ENCODE assay signal across 8 mouse cellular contexts in the genomic region with DNA sequence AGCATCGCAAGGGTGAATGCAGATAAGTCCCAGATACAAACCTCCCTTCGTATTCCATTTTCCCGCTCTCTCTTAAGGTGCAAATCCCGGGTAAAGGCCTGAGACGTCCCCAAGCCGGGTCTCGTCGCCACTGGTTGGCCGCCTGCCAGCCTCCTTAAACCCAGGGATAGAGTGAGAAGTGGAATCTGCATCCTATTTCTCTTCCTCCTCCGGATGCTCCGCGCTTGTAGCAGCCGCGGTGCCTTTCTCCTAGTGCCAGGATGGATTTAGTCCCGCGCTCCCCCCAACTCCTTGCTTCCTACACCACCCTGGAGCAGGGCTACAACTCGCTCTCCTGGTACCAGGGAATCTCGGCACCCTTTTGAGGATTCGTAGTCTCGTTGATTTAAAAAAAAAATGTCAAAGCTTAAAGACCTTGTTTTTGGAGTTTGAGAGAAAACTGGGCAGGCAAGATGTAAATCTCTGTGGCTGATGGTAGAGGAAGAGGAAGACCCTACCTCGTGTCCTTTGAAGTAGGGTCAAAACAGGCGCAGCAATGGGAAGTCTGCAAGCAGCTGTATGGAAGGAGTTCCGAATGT. TPM values are rescaled to one million over a fixed set of nuclear protein-coding genes. Genes with fewer than 3 reads are reported as not detected.
A peak's percentile ranks its signal among the peaks of the same experiment; 100 is the strongest.
DNase-seq lines count a peak whose midpoint lies in the region; ATAC-seq and TF ChIP-seq lines count a peak whose summit lies in the region.

No protein-coding gene starts in this region.

- TF ChIP-seq EP300 in liver, embryonic 14.5 days (IDR thresholded peaks at IDR 0.05; ENCODE audit: low read depth), result no peak

- no peak for TF ChIP-seq POLR2A in thymus, adult 2 months (IDR thresholded peaks at IDR 0.05; ENCODE audit: control insufficient read depth, extremely low read depth, insufficient read depth, low read length, poor library complexity)

- no peak for TF ChIP-seq CTCF in thymus, adult 2 months (IDR thresholded peaks at IDR 0.05; ENCODE audit: borderline replicate concordance, control insufficient read depth, extremely low read depth, insufficient read depth, low read length, poor library complexity)
- TF ChIP-seq CTCF in liver, embryonic 14.5 days (IDR thresholded peaks at IDR 0.05; ENCODE audit: low read depth), result no peak

- peak overlapping the region; percentile 74 for H3K4me3 ChIP-seq in thymus, adult 2 months (ENCODE audit: control insufficient read depth, insufficient read depth, low read length)
- peak overlapping the region; percentile 61 for H3K4me3 ChIP-seq in intestine, embryonic 14.5 days (ENCODE audit: low read depth, low read length)
- peak overlapping the region; percentile 47 to 59 for H3K4me3 ChIP-seq in liver, embryonic 14.5 days (ENCODE audit: insufficient read depth in 1 of 2, low read depth in 2 of 2, low read length in 2 of 2)
- H3K4me3 ChIP-seq in neural tube, embryonic 13.5 days, result peak overlapping the region; percentile 57

- H3K27me3 ChIP-seq in thymus, adult 2 months (ENCODE audit: control insufficient read depth, insufficient read depth, low read length), result no peaks in the 10 kb centered on the region; the same call in 1 of the 2 replicates
- peaks cover 22% of the 10 kb centered on the region for H3K27me3 ChIP-seq in intestine, embryonic 14.5 days (replicated peaks; ENCODE audit: control insufficient read depth, insufficient read depth, low read length)
- peaks cover 30% of the 10 kb centered on the region for H3K27me3 ChIP-seq in liver, embryonic 14.5 days (ENCODE audit: control insufficient read depth, insufficient read depth, low read length)
- H3K27me3 ChIP-seq in neural tube, embryonic 13.5 days, result peaks cover 38% of the 10 kb centered on the region

- peaks cover 15% of the 10 kb centered on the region for H3K4me1 ChIP-seq in thymus, adult 2 months (replicated peaks; ENCODE audit: control insufficient read depth, insufficient read depth, low read length)
- no peaks in the 10 kb centered on the region; the same call in 1 of the 2 replicates for H3K4me1 ChIP-seq in intestine, embryonic 14.5 days (replicated peaks; ENCODE audit: control insufficient read depth, insufficient read depth, low read length)
- H3K4me1 ChIP-seq in liver, embryonic 14.5 days (replicated peaks; ENCODE audit: control insufficient read depth in 2 of 2, insufficient read depth in 2 of 2, low read length in 1 of 2), result peaks cover 0 to 9% of the 10 kb centered on the region in 2 experiments; a peak in 2 of 4 replicates
- H3K4me1 ChIP-seq in neural tube, embryonic 13.5 days (replicated peaks), result peaks cover 25% of the 10 kb centered on the region

- ATAC-seq in intestine, embryonic 14.5 days (replicated peaks; ENCODE audit: low FRiP score, low TSS enrichment, low read depth), result peak; percentile 36; the same call in 1 of the 2 replicates
- ATAC-seq in liver, embryonic 14.5 days (ENCODE audit: insufficient read depth), result no peak
- peak; percentile 77 for ATAC-seq in neural tube, embryonic 13.5 days (ENCODE audit: low read depth)

- H3K27ac ChIP-seq in thymus, adult 2 months (ENCODE audit: control insufficient read depth, insufficient read depth, low read length), result no peak overlapping the region
- 0 out of 2 replicates have a peak overlapping the region, but pooled peaks have one; percentile 51 for H3K27ac ChIP-seq in intestine, embryonic 14.5 days (ENCODE audit: low read depth)
- no peak overlapping the region for H3K27ac ChIP-seq in liver, embryonic 14.5 days
- peak overlapping the region; percentile 68 for H3K27ac ChIP-seq in neural tube, embryonic 13.5 days (replicated peaks)

- H3K9ac ChIP-seq in intestine, embryonic 14.5 days (ENCODE audit: low read length), result peak overlapping the region; percentile 53
- H3K9ac ChIP-seq in liver, embryonic 14.5 days (replicated peaks), result no peak overlapping the region
- peak overlapping the region; percentile 75 for H3K9ac ChIP-seq in neural tube, embryonic 13.5 days

- intact Hi-C loops in gastrocnemius, postnatal 14 days (cut with DNase I; ENCODE audit: low total_unique reads), result no loop called here

- under 1% methylated on average over 23 of the region's 23 CpGs for WGBS in thymus, adult 2 months
- under 1% methylated on average over 23 of the region's 23 CpGs for WGBS in intestine, embryonic 14.5 days
- 1% methylated on average over 23 of the region's 23 CpGs for WGBS in liver, embryonic 14.5 days (ENCODE audit: insufficient replicate concordance)
- under 1% methylated on average over 23 of the region's 23 CpGs for WGBS in neural tube, embryonic 13.5 days

- H3K9me3 ChIP-seq in intestine, embryonic 14.5 days (ENCODE audit: control insufficient read depth, low read length), result no peaks in the 10 kb centered on the region
- H3K9me3 ChIP-seq in liver, embryonic 14.5 days (ENCODE audit: control insufficient read depth, low read length), result no peaks in the 10 kb centered on the region
- no peaks in the 10 kb centered on the region for H3K9me3 ChIP-seq in neural tube, embryonic 13.5 days

- DNase-seq in thymus, adult 2 months, result no peak
- no peak for DNase-seq in thymus, postnatal 36 days
- peak; percentile 79 to 85 for DNase-seq in cerebellum, postnatal 14 days
- DNase-seq in gastrocnemius, postnatal 14 days, result peak; percentile 44
- DNase-seq in intestine, embryonic 14.5 days (ENCODE audit: low spot score), result peak; percentile 82
- no peak for DNase-seq in liver, embryonic 14.5 days (ENCODE audit: low read depth in 3 of 3, low spot score in 3 of 3)
- DNase-seq in c-Kit-positive CD71-positive TER-119-positive erythroid progenitor cells, embryonic 14.5 days (ENCODE audit: low spot score), result no peak

- H3K4me2 ChIP-seq in intestine, embryonic 14.5 days (ENCODE audit: low read length), result peak overlapping the region; percentile 79
- peak overlapping the region; percentile 63 for H3K4me2 ChIP-seq in liver, embryonic 14.5 days (ENCODE audit: low read depth)
- H3K4me2 ChIP-seq in neural tube, embryonic 13.5 days, result peak overlapping the region; percentile 75

- H3K36me3 ChIP-seq in thymus, adult 2 months (ENCODE audit: control insufficient read depth, insufficient read depth, low read length), result no peaks in the 10 kb centered on the region
- no peaks in the 10 kb centered on the region for H3K36me3 ChIP-seq in intestine, embryonic 14.5 days (ENCODE audit: control insufficient read depth, insufficient read depth, low read length)
- H3K36me3 ChIP-seq in liver, embryonic 14.5 days (replicated peaks; ENCODE audit: control insufficient read depth, insufficient read depth, low read depth), result no peaks in the 10 kb centered on the region
- H3K36me3 ChIP-seq in neural tube, embryonic 13.5 days, result no peaks in the 10 kb centered on the region

RNA-seq across cellular contexts. Expression of a gene that starts 0.5 kb away (rescaled TPM):
- 15.6 and 18.1 TPM in 2 replicates for polyA plus RNA-seq in thymus, adult 2 months (2012; rRNA removed)
- 1 to 10 TPM; 2.9 to 3.1 TPM for total RNA-seq in gastrocnemius, postnatal 14 days (2021)
- polyA plus RNA-seq in intestine, embryonic 14.5 days (2014; fragmentation: Nextera tagmentation; extraction: Ambion mirVana), result 15.5 and 19.5 TPM in 2 replicates
- 3.2 and 3.4 TPM in 2 replicates for polyA plus RNA-seq in liver, embryonic 14.5 days (2012; rRNA removed)
- 8.6 and 9.2 TPM in 2 replicates for polyA plus RNA-seq in liver, embryonic 14.5 days (2014; fragmentation: Nextera tagmentation; extraction: Ambion mirVana)
- 26.5 and 28.1 TPM in 2 replicates for polyA plus RNA-seq in neural tube, embryonic 13.5 days (2015; fragmentation: Nextera tagmentation; extraction: Ambion mirVana)

RNA-seq across cellular contexts. Expression of a gene that starts 8.8 kb away (rescaled TPM):
- polyA plus RNA-seq in thymus, adult 2 months (2012; rRNA removed), result 22.0 and 27.8 TPM in 2 replicates
- total RNA-seq in gastrocnemius, postnatal 14 days (2021), result under 1 TPM in 1 of 2 experiments, not detected in 1; 0.10 TPM
- polyA plus RNA-seq in intestine, embryonic 14.5 days (2014; fragmentation: Nextera tagmentation; extraction: Ambion mirVana), result 1.1 TPM in 2 replicates
- polyA plus RNA-seq in liver, embryonic 14.5 days (2012; rRNA removed), result 0.68 and 0.87 TPM in 2 replicates
- polyA plus RNA-seq in liver, embryonic 14.5 days (2014; fragmentation: Nextera tagmentation; extraction: Ambion mirVana), result 1.9 and 2.1 TPM in 2 replicates
- 0.06 and 0.12 TPM in 2 replicates for polyA plus RNA-seq in neural tube, embryonic 13.5 days (2015; fragmentation: Nextera tagmentation; extraction: Ambion mirVana)

RNA-seq across cellular contexts. Expression of a gene that starts 46.1 kb away (rescaled TPM):
- polyA plus RNA-seq in thymus, adult 2 months (2012; rRNA removed), result not detected in 2 replicates
- not detected for total RNA-seq in gastrocnemius, postnatal 14 days (2021)
- polyA plus RNA-seq in intestine, embryonic 14.5 days (2014; fragmentation: Nextera tagmentation; extraction: Ambion mirVana), result 0.38 TPM in 1 of 2 replicates, not detected in the other
- not detected in 2 replicates for polyA plus RNA-seq in liver, embryonic 14.5 days (2012; rRNA removed)
- not detected in 2 replicates for polyA plus RNA-seq in liver, embryonic 14.5 days (2014; fragmentation: Nextera tagmentation; extraction: Ambion mirVana)
- 0.31 TPM in 1 of 2 replicates, not detected in the other for polyA plus RNA-seq in neural tube, embryonic 13.5 days (2015; fragmentation: Nextera tagmentation; extraction: Ambion mirVana)

Comparison
In these comparisons a context has a peak if more than half of its experiments do, and no peak if none do; other contexts are left out.
1. DNase-seq: peak in cerebellum, postnatal 14 days (2 of 2), gastrocnemius, postnatal 14 days (single experiment) and intestine, embryonic 14.5 days (single experiment); none in thymus, adult 2 months (single experiment), thymus, postnatal 36 days (0 of 2), liver, embryonic 14.5 days (0 of 3) and c-Kit-positive CD71-positive TER-119-positive erythroid progenitor cells, embryonic 14.5 days (single experiment).
2. H3K27ac ChIP-seq: peak in intestine, embryonic 14.5 days (single experiment) and neural tube, embryonic 13.5 days (single experiment); none in thymus, adult 2 months (single experiment) and liver, embryonic 14.5 days (single experiment).
3. Peak in every context shown above with its lines, with median percentiles within 50 percentile points of each other: H3K4me3 ChIP-seq and H3K4me2 ChIP-seq.